Mouse (Mus musculus) left cerebral cortex, adult 18-20 months (tissue): ENCODE data around the gene Fbxl13. TPM values are rescaled to one million over a fixed set of nuclear protein-coding genes. Genes with fewer than 3 reads are reported as not detected.

ENCODE experiments used
- DNase-seq, 2 experiments: peaks; one replicate each; pipeline ENCODE4 v3.0.0; 2021 to 2022; ENCODE audit warnings: low spot score in 2 of 2, mixed read lengths in 1 of 2
- total RNA-seq, 2 experiments: library from RNA; stranded (reverse); gene quantifications; 2 replicates each; pipeline ENCODE4 v1.2.3; 2021

Gene Fbxl13
- total RNA-seq, 2 experiments from 2014 or later, result 0.16 to 0.28 TPM

DNA sequence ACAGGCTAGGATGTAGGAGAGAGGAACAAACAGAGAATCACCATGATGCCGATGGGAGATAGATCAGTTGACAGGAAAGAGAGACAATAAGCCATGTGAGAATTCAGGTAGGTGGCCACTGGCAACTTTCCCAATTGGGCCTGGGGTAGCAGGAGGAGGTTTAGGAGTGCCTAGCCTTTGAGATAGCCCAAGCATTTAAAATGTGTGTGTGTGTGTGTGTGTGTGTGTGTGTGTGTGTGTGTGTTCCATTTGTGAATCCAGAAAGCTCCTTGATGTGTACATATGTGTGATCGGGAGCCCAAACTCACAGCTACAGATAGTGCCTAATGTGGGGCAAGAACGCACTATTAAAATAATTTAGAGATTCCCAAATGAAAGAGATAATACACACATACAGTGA, 67.3 kb downstream of the Fbxl13 start:
- DNase-seq, result no peak

DNA sequence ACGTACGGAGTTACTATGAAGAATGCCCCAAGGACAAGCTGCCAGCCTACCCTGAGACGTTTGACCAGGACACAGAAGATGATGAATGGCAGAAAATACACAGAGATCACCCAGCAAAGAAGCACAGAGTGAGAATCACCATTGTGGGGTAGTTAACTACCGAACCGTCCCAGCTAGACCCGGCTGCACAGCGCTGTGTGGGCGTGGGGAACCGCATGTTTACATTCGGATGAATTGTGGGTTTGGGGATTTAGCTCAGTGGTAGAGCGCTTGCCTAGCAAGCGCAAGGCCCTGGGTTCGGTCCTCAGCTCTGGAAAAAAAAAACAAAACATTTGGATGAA, 70.3 kb downstream of the Fbxl13 start:
- no peak for DNase-seq

DNA sequence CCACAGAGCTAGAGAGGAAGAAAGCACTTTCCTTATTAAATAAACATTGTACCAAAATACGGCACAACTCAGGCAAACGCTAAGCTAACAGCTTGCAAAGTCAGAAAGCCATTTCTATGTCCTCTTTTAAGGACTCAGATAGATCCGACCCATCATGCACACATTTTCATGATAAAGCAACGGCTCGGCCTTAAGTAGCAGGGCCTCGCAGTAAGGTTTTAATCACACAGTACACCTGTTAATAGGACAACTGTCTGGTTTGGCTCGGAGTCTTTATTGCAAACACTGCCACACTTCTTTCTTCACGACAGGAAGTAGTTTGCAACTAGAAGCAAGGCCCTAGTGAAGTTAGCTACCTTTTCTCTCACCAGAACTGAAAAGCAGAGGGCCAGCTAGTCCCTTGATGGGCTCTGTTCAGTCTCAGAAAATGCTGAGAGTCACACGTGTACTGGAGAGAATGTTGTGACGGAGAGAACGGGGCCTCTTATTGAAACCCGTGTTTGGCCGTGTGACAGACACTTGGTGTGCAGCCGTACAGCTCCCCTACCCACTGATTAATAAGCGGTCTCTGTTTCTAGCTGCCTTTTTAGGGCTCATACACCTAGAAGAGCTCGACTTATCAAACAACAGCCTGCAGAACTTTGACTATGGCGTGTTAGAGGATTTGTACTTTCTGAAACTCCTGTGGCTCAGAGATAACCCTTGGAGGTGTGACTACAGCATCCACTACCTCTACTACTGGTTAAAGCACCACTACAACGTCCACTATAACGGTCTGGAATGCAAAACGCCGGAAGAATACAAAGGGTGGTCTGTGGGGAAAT, 70.8 kb downstream of the Fbxl13 start:
- no peak for DNase-seq

DNA sequence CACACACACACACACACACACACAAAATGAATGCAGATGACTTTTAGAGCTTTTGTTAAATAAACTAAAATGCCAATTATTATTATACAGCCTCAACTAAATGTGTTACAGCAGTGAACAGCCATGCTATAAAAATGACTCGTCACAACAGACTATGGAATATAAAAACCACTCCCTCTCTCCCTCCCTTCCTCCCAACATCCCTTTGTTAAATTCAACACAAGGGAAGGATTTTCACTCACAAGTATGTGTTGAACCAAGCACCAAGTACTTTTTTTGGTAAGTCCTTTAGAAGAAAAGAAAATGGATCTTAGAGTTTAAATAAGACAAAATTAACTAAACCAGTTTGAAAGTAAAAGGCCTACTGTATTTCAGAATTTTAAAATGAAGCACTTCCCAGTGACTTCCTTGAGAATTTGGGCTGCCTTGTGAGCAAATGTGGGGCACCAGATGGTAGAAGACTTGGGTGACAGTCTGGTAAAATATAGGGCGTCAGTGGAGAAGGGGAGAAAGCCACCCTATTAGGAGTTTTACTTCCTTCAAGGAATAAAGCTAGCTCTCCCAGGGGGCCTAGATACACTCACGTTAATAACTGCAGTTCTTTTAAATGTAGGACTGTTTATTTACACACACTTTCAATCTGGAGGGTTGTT, 72.5 kb downstream of the Fbxl13 start:
- no peak for DNase-seq

DNA sequence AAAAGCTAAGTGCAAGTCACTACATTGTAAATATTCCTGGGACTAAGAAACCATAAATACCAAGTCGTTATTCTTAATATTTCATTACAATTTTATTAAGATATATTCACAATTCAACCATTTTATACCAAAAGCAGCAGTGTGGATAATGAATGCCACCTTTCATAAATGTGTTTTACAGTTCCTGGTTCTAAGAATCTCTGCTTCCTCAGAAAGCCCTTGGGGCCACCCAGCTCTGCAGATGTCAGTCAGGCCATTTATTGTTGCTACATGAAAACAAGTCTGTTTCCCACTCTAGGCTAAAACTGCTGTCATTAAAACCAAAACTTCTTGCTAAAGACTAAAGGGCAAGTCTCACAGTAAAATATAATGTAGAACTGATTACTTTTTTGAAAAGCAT, 77.7 kb downstream of the Fbxl13 start:
- no peak for DNase-seq

DNA sequence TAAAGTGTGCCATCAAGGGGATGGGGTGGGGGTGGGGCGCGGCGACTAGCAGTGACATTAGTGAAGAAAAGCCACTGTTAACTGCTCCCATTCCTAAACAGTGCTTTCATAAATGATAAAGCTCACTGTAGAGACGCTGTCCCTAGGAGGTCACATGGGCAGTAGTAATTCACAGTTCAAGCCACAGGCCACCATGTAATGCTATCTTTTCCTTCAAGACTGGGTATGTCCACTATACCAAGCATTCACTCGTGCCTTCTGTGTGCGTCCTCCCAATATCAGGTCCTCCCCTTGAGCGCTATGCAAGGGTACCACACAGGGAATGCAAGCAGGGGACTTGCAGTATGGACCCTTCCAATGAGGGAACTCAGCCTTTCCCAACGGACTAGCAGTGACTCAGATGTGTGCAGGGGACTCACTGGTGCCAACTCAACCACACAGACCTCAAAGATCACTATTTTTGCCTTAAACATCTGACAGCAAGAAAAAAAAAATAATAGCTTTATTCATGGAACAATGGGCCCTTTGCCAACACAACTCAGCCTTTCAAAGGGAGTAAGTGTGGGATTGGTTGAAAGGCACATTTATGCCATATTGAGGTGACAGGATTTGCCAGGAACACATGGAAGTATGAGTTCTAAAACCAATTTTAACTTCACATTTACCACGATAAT, 79.9 kb downstream of the Fbxl13 start:
- DNase-seq, result peak in 1 of 2 experiments; percentile 13

DNA sequence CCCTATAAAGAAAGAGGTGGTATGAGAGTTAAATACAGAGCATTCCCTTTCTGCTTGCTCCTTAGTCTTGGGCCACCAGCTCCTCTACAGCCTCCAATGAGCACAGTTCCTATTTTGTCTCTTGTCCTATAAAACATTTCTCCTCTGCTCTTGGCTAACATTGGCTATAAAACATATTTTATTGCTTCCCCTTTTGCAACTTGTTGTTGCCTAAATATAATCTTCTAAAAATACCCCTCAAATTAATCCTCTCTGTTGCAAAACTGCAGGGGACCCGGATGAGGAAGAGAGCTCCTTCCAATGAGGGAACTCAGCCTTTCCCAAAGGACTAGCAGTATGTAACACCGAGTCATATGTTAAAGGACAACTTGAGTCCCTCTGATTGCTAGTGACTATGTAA, 81.5 kb downstream of the Fbxl13 start:
- no peak for DNase-seq

DNA sequence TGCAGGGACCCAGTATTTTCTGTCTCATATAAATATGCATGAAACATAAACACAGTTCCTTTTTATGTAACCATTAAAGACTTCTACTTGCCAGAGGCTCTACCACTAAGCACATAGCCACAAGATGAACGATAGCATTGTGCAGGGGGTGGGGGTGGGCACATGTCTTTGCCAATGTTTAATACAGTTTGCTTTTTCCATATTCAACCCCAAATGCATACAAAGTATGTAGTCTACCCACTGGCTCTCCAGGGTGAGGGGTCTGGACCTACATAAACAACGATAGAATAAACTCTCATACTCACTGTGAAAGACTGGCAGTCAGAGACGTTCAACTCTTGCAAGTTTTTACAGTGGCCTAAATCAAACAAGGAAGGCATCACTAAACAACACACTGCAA, 88.9 kb downstream of the Fbxl13 start:
- no peak for DNase-seq

DNA sequence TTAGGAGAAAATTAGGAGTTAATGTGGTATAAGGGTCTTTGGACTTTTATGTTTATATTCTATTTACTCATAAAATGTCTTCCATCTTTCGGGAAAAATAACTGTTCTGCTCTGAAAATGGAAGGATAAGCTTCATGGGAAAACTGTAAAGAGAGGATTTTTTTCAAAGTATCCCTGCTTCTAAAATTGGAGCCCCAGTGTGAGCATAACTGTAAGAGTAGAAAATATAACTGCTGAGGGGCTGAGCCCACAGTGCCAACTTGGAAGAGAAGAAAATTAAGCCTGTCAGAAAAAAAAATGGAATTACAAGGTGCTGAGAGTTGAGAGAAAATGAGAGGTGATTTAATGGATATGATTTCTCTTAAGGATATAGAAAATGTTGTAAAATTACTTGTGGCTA, 90.7 kb downstream of the Fbxl13 start:
- DNase-seq, result no peak

DNA sequence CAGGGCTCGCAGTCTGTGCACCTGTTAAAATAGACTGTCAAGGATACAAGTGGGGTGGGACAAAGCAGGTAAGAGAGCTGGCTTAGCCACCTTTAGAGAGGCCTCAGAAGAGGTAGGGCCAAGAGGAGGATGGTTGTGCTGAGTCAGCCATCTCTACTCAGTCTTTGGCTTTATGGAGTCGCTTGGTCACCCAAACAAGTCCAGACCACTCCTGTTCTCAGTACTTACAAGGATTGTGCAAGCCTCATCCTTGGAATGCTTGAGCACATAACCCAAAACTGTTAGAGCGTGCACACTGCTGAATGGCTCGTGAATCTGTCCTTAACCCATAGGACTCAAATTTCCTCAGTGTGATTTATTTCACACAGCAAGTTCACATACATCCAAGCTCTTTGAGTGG, 91.7 kb downstream of the Fbxl13 start:
- no peak for DNase-seq

DNA sequence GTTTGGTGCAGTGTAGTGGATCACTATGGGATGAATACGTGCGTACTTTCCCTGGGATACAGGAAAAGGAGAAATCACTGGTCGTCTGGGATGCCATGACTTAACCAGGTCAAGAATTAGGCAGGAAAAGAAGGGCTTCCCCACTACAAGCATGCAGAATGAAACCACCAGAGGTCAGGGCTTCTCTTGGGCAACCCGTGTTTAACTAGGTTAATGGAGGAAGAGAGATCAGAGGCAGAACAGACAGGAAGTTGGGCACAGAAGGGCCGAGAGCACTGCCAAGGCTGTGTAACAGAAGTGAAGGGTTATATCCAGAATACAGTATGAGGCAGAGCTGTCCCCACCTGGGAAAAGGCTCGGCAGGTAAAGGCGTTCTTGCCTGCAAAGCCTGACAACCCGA, 98.4 kb downstream of the Fbxl13 start:
- DNase-seq, result no peak

DNA sequence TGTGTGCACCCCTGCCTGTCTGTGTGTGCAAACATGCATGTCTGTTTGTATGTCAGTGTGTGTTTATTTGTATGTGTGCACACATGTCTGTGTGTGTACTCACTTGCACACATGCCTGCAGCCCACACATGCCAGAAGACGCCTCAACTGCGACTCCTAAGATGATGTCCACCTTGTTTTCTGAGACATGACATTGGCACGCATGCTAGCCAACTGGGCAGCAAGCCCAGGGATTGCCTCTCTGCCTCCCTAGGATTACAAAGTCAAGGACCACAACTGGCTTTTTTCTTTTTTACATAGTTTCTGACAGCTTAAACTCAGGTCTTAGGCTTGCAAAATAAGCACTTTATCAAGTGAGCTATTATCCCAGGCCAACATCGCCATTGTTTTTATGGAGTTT, 99.6 kb downstream of the Fbxl13 start:
- DNase-seq, result no peak

DNA sequence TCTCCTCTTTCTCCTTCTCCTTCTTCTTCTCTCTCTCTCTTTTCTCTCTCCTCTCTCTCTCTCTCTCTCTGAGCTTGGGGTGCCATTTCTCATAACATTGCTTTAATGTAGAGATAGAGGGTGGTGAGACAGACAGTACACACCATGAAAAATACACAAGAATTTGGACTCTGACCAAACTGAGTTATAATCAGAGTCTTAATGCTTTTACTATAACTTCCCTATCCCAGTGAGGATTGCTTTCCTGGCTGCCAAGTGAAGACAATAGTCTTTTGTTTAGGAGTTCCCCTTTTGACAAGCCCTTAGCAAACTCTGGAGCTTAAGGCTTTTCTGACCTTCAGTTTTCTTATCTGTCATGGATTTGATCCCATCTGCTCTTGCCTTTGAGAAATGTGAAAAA, 100.2 kb downstream of the Fbxl13 start:
- no peak for DNase-seq

DNA sequence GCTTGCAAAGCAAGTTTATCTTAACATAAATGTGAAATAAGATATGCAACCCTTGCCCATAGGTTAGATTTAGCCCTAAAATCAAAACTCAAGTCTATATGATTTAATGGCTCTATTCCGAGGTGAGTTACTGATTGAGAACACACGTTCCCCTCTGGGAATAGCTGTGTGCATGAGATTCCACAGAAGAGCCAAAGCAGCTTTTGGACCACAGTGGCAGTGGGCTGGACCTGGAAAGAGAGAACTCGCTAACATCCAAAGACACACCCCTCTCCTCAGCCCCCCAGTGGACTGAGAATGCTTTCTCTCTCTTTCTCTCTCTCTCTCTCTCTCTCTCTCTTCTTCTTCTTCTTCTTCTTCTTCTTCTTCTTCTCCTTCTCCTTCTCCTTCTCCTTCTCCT, 100.6 kb downstream of the Fbxl13 start:
- no peak for DNase-seq

DNA sequence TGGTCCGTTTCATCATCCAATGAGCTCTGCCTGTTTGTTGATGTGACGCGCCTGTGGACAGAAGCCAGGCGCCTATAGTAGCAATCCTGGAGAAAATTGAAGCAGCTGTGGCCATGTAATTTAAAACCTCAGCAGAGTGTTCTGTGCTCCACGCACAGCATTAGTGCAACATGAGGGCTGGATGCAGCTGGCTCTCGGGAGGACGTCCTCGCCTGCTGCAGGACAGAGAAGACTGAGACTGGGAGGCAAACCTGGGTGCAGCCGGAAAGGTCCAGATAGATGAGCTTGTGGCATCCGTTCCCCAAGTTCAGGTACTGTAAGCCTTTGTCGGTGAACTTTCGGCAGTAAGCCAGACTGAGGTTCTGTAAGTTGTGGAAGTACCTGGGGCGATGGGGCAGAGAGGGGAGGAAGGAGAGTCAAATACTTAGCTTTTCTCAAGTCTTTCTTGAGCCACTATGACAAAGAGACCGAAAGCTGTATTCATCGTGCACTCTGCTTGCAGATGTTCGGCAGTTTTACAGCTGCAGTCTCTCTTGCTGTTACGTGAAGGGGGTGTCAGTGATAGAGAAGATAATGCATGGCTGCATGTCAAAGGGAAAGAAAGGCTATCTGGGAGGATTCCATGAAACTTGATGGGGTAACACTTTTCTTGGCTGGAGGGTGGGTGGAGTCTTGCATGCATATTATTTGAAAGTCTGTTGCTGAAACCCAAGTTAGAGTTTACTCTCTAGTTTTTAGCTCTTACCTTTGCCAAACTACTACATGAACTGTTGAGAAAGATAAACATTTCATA, 101.8 kb downstream of the Fbxl13 start, which contains the start of gene Lrrc17:
Gene Lrrc17, plus strand, starts transcription at position 151 of the 793 bp plus-strand sequence.
- no peak for DNase-seq

DNA sequence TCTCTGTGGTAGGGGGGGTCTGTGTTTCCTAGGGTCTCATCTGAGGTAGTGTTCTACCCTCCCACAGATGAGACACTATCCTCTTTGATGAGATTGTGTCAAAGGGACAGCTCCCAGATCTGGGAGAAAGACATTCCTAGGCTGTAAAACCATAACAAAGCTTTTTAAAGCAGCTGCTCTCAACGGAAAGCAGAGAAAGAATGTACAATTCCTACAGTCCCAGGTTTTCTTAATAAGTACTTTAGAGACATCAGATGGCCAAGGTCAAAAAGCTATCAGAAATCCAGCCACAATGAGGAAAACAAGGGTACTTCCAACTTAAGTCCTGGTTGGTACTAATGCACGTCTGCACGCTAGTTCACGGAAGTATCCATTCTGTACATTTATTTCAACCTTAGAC, 103.2 kb downstream of the Fbxl13 start:
- DNase-seq, result no peak

DNA sequence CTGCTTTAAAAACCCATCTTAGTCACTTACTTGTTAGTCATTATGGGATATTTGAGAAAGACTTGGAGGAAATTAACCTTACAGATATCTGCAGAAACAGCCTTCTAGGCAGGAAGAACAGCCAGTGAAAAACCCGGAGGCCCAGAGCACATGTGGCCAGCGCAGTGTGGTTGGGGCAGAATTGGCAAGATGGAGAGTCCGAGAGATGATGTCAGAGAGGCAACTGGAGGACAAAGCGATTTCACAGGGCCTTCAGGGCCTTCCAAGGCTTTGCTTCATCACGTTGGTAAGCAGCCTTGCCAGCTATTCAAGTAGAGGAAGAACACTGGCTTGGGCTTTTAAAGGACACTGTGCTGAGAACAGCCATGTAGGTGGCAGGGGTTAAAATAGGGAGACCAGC, 112.5 kb downstream of the Fbxl13 start:
- DNase-seq, result no peak

DNA sequence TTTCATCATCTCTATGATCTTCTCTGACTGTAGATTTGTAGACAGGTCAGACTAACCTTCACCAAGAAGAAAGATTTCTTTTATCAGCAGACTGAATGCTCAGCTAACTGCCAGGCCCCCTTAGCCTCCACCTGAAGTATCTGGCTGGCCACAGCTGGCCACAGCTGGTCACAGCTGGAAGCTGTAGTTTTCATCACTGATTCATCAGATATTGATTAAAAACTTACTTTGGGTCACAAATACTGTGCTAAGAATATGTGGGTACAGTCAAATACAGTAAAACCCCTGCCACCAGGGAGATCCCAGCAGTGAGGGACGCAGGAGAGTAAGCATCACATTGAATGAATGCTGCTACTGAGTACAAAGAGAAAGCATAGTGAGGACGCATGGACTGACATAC, 113.3 kb downstream of the Fbxl13 start:
- no peak for DNase-seq

DNA sequence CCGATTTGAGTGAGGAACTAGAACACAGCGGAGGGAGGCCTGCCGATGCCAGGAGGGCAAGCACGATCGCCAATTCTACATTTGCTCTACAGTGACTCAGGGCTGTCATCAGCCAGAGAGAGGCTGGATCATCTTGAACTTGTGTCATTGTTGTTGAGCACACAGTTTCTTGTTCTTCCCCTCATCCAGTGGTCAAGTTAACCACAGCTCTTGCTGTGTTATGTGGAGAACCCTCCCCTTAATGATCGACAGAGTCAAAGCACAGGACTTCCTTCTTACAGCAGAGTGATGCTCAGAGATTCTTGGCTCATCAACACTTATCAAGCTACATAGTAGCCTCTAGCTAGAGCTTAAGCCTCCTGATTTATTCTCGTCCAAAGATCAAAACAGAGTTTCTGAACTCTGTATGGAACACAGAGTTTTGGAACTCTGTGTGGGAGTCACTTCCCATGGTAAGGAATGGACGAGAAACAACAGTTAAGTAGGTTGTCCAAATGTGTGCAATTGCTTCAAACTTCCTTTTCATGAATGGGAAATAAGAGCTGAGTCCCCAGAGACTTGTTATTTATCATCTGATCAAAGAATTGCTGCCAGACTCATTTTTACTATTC, 116.2 kb downstream of the Fbxl13 start:
- no peak for DNase-seq

DNA sequence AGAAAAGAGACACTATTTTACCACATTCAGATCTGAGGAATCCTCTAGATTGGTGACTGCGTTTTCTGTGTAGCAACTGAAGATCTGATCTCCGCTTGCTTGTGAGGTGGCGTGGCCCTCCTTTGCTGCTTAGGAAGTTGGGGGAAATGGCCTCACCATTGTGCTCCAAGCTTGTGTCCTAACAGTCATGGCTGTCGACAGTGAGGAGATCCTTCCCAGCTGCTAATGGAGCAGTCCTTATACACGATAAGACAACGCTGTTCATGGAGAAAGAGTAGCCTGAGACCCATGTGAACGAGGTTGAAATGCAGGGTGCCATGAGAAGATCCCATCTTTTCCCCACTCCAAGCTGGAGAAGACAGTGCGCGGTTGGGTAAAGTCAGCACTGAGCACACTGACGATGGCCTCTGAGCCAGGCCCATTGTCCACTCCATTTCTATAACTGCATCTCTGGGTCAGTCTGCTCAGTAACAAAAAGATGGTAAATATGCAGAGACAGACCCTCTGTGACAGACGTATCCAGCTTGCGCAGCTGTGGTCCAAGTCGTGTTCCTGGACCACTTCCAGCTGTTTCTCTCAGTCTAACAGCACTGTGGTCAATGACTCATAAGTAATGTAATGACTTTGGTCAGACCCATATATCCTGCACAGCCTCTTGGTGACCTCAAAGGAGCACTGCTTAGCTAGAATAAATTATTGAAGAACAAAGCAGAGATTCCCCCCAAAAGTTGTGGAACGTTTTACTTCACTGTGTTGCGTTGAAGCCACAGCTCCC, 117.2 kb downstream of the Fbxl13 start:
- no peak for DNase-seq
